Mouse (Mus musculus) embryonic facial prominence, embryonic 15.5 days (tissue): Measurements from ENCODE around the gene Stk26. TPM values are rescaled to one million over a fixed set of nuclear protein-coding genes. Genes with fewer than 3 reads are reported as not detected.

Experiments used
- ATAC-seq: fragments of 200-750 bp; cut with Nextera tagmentation; 2 replicates; pipeline ENCODE4 v1.8.0; 2017; ENCODE audit warnings: low read depth, moderate TSS enrichment; ENCODE audit not compliant: insufficient number of reproducible peaks, low FRiP score, low TSS enrichment
- H3K27ac ChIP-seq: fragments of 300-500 bp; sonication (generic); replicated peaks from 2 replicates; pipeline ENCODE4 v1.5.1; 2015; ENCODE audit warnings: mild to moderate bottlenecking, inconsistent platforms
- H3K27me3 ChIP-seq: fragments of 300-500 bp; sonication (generic); 2 replicates; pipeline ENCODE4 v1.6.1; 2015; ENCODE audit warnings: inconsistent platforms
- H3K36me3 ChIP-seq: fragments of 300-500 bp; sonication (generic); 2 replicates; pipeline ENCODE4 v1.6.1; 2015; ENCODE audit warnings: mild to moderate bottlenecking, inconsistent platforms
- H3K4me1 ChIP-seq: fragments of 300-500 bp; sonication (generic); 2 replicates; pipeline ENCODE4 v1.6.1; 2015; ENCODE audit warnings: inconsistent platforms
- H3K4me2 ChIP-seq: fragments of 300-500 bp; sonication (generic); replicated peaks from 2 replicates; pipeline ENCODE4 v1.6.1; 2015; ENCODE audit warnings: mild to moderate bottlenecking, inconsistent platforms
- H3K4me3 ChIP-seq: fragments of 300-500 bp; sonication (generic); replicated peaks from 2 replicates; pipeline ENCODE4 v1.5.1; 2015; ENCODE audit warnings: mild to moderate bottlenecking, inconsistent platforms
- H3K9ac ChIP-seq: fragments of 300-500 bp; sonication (generic); 2 replicates; pipeline ENCODE4 v1.6.1; 2015; ENCODE audit warnings: inconsistent platforms
- H3K9me3 ChIP-seq: fragments of 300-500 bp; sonication (generic); replicated peaks from 2 replicates; pipeline ENCODE4 v1.6.1; 2016; ENCODE audit warnings: inconsistent platforms
- WGBS: fragments of 180-500 bp; shearing (Covaris S2); methylation state at CpG from one replicate; pipeline ENCODE4 v1.1.7; 2015; 5-methylcytosine and 5-hydroxymethylcytosine counted together
- polyA plus RNA-seq: library from polyadenylated mRNA; unstranded; fragments of >200 nt; fragmentation: Nextera tagmentation; extraction: Ambion mirVana; gene quantifications from 2 replicates; pipeline ENCODE4 v1.2.1, GENCODE M21; 2015

The Stk26 gene
- polyA plus RNA-seq, 1 experiment from 2014 or later, result 10.2 TPM

DNA sequence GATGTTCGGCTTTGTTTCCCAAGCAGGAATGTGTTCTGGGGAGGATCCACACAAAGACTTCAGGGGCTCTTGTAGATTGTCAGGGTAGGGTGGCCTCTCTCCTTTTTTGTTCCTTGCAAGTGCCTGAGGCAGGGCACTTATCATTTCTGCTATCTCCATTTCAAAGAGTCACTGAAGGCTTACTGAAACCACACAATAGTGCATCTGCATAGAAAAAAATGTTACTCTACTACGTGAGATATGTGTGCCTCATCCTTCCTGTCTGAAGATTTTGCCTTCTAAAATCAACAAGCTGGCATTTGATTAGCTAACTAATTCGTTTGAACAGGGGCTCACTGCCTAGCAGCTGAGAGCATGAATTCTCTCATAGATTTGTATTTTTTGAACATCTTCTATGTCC is 89.5 kb downstream of the Stk26 start:
- no peak overlapping the region for H3K4me2 ChIP-seq
- 46% methylated on average over 3 of the region's 3 CpGs for WGBS
- H3K27ac ChIP-seq, result no peak overlapping the region
- ATAC-seq, result no peak
- H3K4me1 ChIP-seq, result no peaks in the 10 kb centered on the region
- no peak overlapping the region for H3K9ac ChIP-seq
- H3K9me3 ChIP-seq, result no peaks in the 10 kb centered on the region
- no peaks in the 10 kb centered on the region for H3K36me3 ChIP-seq
- H3K4me3 ChIP-seq, result no peak overlapping the region
- peaks cover 5% of the 10 kb centered on the region; the same call in 1 of the 2 replicates for H3K27me3 ChIP-seq

DNA sequence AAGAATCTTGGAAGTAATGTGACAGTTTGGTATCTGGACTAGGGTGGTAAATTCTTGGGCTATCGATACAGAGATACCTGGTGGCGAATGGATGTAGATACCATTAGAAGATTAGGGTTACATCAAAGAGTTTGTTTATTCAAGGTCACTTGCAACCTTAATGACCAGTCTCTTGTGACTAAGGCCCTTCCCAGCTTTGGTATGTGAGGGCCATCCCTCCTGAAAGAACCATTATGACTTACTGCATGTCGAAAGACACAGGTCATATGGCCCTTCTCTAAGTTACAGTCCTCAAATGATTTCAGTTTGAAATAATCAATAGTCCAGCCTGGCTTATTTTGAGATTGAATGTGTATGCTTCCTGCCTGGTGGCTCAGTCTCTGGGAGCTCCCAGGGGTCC is 96.3 kb downstream of the Stk26 start:
- H3K9me3 ChIP-seq, result no peaks in the 10 kb centered on the region
- H3K27ac ChIP-seq, result no peak overlapping the region
- no peak overlapping the region for H3K9ac ChIP-seq
- no peaks in the 10 kb centered on the region for H3K4me1 ChIP-seq
- H3K4me2 ChIP-seq, result no peak overlapping the region
- 81% methylated on average over 3 of the region's 3 CpGs for WGBS
- ATAC-seq, result no peak
- no peak overlapping the region for H3K4me3 ChIP-seq
- no peaks in the 10 kb centered on the region for H3K36me3 ChIP-seq
- peaks cover 3% of the 10 kb centered on the region; the same call in 1 of the 2 replicates for H3K27me3 ChIP-seq

DNA sequence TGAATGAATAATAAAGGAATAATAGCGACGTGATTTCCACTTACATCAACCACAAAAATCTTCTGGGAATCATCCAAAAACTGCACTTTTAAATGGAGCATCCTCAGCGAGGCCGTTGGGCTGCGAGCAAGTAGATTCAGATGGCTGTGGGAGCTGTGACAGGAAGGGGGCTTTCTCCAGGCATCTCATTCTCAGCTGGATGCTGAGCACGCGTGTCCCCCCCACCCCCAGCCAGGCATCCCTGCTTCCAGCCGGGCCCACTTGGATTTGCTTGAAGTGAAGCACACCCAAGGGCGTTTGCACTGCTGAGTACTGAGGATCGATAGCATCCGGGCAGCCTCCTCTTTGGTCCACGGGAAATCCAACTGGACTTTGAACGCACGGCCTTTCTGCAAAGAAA is 101.8 kb downstream of the Stk26 start, which contains the start of gene Frmd7:
Gene Frmd7, minus strand, starts transcription at position 101 of the 400 bp plus-strand sequence.
- Histone ChIP-seq H3K36me3 (no peaks in the 10 kb centered on the region), H3K4me3 (no peak within 1 kb of the TSS), H3K27me3 (no peaks in the 10 kb centered on the region), H3K27ac (no peak within 1 kb of the TSS), H3K4me2 (no peak within 1 kb of the TSS), H3K9ac (no peak within 1 kb of the TSS), H3K9me3 (no peaks in the 10 kb centered on the region), H3K4me1 (no peaks in the 10 kb centered on the region)
- ATAC-seq, result no peak
- 62% methylated on average over 14 of the region's 14 CpGs for WGBS

Other genes with a start within 250 kb of the Stk26 start
- gene Frmd7, start 101.7 kb downstream of the Stk26 start, polyA plus RNA-seq, result 0.11 and 0.16 TPM in 2 replicates
- 25.6 and 26.1 TPM in 2 replicates for gene Rap2c, start 177.0 kb downstream of the Stk26 start, polyA plus RNA-seq